ENCODE assay signal across 26 mouse cellular contexts in the genomic region with DNA sequence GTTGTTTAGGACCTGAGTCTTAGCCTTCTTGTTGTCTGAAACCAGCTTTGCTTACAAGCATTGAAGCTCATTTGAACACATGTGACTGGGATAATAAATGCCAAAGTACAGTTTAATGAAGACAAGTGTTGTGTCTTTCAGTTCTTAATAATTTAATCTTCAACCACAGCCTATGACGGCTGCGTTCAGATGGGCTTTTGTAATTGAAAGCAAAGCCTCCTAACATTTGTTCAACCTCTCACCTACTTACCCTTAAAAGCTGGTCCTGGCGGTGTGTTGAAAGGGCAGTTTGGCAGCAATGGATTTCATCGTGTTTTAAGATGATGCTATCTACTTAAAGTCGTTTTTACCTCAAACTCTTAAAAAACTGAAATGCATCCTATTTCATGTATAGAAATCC. TPM values are rescaled to one million over a fixed set of nuclear protein-coding genes. Genes with fewer than 3 reads are reported as not detected.
DNase-seq lines count a peak whose midpoint lies in the region; ATAC-seq and TF ChIP-seq lines count a peak whose summit lies in the region.
"Had no signal": no experiment of that assay in that cellular context is flagged by ENCODE, and none has a peak within 500 bp of the region (broad histone marks: within the 10 kb centered on the region; RNA-seq: fewer than 3 reads in every experiment).

No protein-coding gene starts in this region.

- H3K27ac ChIP-seq in liver, adult 2 months (replicated peaks; ENCODE audit: insufficient read depth, low read depth, low read length), result peak overlapping the region; percentile 99
- H3K27ac ChIP-seq in liver, embryonic 11.5 days (ENCODE audit: low read depth, low read length), result no peak overlapping the region
- H3K27ac ChIP-seq in stomach, postnatal 0 days (replicated peaks), result peak overlapping the region; percentile 65; the same call in 1 of the 2 replicates
- H3K27ac ChIP-seq: embryonic facial prominence, embryonic 12.5 days; embryonic facial prominence, embryonic 15.5 days; forebrain, embryonic 12.5 days; forebrain, embryonic 15.5 days; heart, embryonic 15.5 days; hindbrain, embryonic 10.5 days; hindbrain, embryonic 13.5 days had no signal

- H3K79me2 ChIP-seq in liver, adult 2 months (ENCODE audit: control insufficient read depth, insufficient read depth, low read length), result no peaks in the 10 kb centered on the region; the same call in 1 of the 2 replicates

- no peaks in the 10 kb centered on the region for H3K27me3 ChIP-seq in liver, adult 2 months (ENCODE audit: control insufficient read depth, insufficient read depth, low read length)
- no peaks in the 10 kb centered on the region for H3K27me3 ChIP-seq in liver, embryonic 11.5 days (replicated peaks; ENCODE audit: control insufficient read depth, insufficient read depth, low read length)
- no peaks in the 10 kb centered on the region for H3K27me3 ChIP-seq in stomach, postnatal 0 days (ENCODE audit: control insufficient read depth, insufficient read depth, low read length)
- H3K27me3 ChIP-seq: embryonic facial prominence, embryonic 12.5 days; embryonic facial prominence, embryonic 15.5 days; forebrain, embryonic 12.5 days; forebrain, embryonic 15.5 days; heart, embryonic 12.5 days; heart, embryonic 15.5 days; hindbrain, embryonic 13.5 days had no signal

- DNase-seq in kidney, postnatal 10 days, result peak; percentile 12
- no peak for DNase-seq in kidney, postnatal 25 days
- DNase-seq in liver, adult 2 months (ENCODE audit: extremely low read depth, low read depth, low spot score), result peak; percentile 94
- no peak for DNase-seq in liver, embryonic 11.5 days (ENCODE audit: low spot score)
- peak; percentile 50 for DNase-seq in fat pad, adult 2 months (ENCODE audit: extremely low read depth, low read depth, low spot score)
- no peak for DNase-seq in stomach, postnatal 0 days (ENCODE audit: low spot score)
- DNase-seq: adrenal gland, adult 2 months; adrenal gland, postnatal 14 days; cerebellum, adult 11 months; cerebellum, adult 2 months; cerebellum, adult 9-11 months; cerebellum, postnatal 25 days; gastrocnemius, postnatal 25 days; heart, adult 18-20 months; heart, postnatal 10 days; heart, postnatal 36 days had no signal

- no peak for TF ChIP-seq CTCF in liver, adult 2 months (IDR thresholded peaks at IDR 0.05; ENCODE audit: low read depth, low read length)
- TF ChIP-seq CTCF in stomach, postnatal 0 days (IDR thresholded peaks at IDR 0.05; ENCODE audit: low read depth), result no peak

- 29% methylated on average over 5 of the region's 5 CpGs for WGBS in liver, adult 2 months
- WGBS in liver, embryonic 11.5 days, result 86% methylated on average over 5 of the region's 5 CpGs
- 62% methylated on average over 5 of the region's 5 CpGs for WGBS in stomach, postnatal 0 days

- H3K4me3 ChIP-seq in liver, adult 2 months (ENCODE audit: insufficient read depth, low read depth, low read length), result no peak overlapping the region
- no peak overlapping the region for H3K4me3 ChIP-seq in liver, embryonic 11.5 days (ENCODE audit: low read depth, low read length)
- H3K4me3 ChIP-seq in stomach, postnatal 0 days (ENCODE audit: low read depth, low read length), result no peak overlapping the region
- H3K4me3 ChIP-seq: embryonic facial prominence, embryonic 12.5 days; embryonic facial prominence, embryonic 15.5 days; forebrain, embryonic 12.5 days; forebrain, embryonic 15.5 days; heart, embryonic 12.5 days; heart, embryonic 15.5 days; hindbrain, embryonic 10.5 days; hindbrain, embryonic 13.5 days had no signal

- no peak overlapping the region for H3K4me2 ChIP-seq in liver, embryonic 11.5 days
- H3K4me2 ChIP-seq in stomach, postnatal 0 days (replicated peaks; ENCODE audit: low read depth), result no peak overlapping the region
- H3K4me2 ChIP-seq: embryonic facial prominence, embryonic 12.5 days; embryonic facial prominence, embryonic 15.5 days; forebrain, embryonic 12.5 days; forebrain, embryonic 15.5 days; heart, embryonic 12.5 days; heart, embryonic 15.5 days; hindbrain, embryonic 13.5 days had no signal

- H3K4me1 ChIP-seq in liver, adult 2 months (ENCODE audit: control insufficient read depth, insufficient read depth, low read length), result peaks cover 29% of the 10 kb centered on the region
- peaks cover 4% of the 10 kb centered on the region for H3K4me1 ChIP-seq in liver, embryonic 11.5 days (replicated peaks; ENCODE audit: control insufficient read depth, insufficient read depth, low read length)
- H3K4me1 ChIP-seq in stomach, postnatal 0 days (replicated peaks; ENCODE audit: control insufficient read depth, insufficient read depth), result no peaks in the 10 kb centered on the region
- H3K4me1 ChIP-seq: embryonic facial prominence, embryonic 12.5 days; embryonic facial prominence, embryonic 15.5 days; forebrain, embryonic 12.5 days; forebrain, embryonic 15.5 days; hindbrain, embryonic 10.5 days; hindbrain, embryonic 13.5 days had no signal

- peaks cover 30% of the 10 kb centered on the region for H3K36me3 ChIP-seq in liver, adult 2 months (ENCODE audit: control insufficient read depth, insufficient read depth, low read length)
- H3K36me3 ChIP-seq in liver, embryonic 11.5 days (ENCODE audit: control insufficient read depth, insufficient read depth, low read length), result peaks cover 13% of the 10 kb centered on the region
- peaks cover 24% of the 10 kb centered on the region for H3K36me3 ChIP-seq in stomach, postnatal 0 days (ENCODE audit: control insufficient read depth, insufficient read depth, low read length)

- ATAC-seq in liver, embryonic 11.5 days (replicated peaks; ENCODE audit: low FRiP score), result no peak
- no peak for ATAC-seq in stomach, postnatal 0 days (ENCODE audit: low FRiP score, low TSS enrichment)
- ATAC-seq: CD4-positive, CD25-positive, alpha-beta regulatory T cell, adult 4 months; forebrain, embryonic 15.5 days had no signal

- H3K9me3 ChIP-seq in liver, embryonic 11.5 days (ENCODE audit: control insufficient read depth, low read length), result no peaks in the 10 kb centered on the region
- H3K9me3 ChIP-seq in stomach, postnatal 0 days (ENCODE audit: control insufficient read depth, low read length), result no peaks in the 10 kb centered on the region
- H3K9me3 ChIP-seq: embryonic facial prominence, embryonic 12.5 days; embryonic facial prominence, embryonic 15.5 days; forebrain, embryonic 12.5 days; forebrain, embryonic 15.5 days; heart, embryonic 12.5 days; heart, embryonic 15.5 days; hindbrain, embryonic 10.5 days; hindbrain, embryonic 13.5 days had no signal

- no peak overlapping the region for H3K9ac ChIP-seq in liver, adult 2 months (ENCODE audit: low read depth, low read length)
- no peak overlapping the region for H3K9ac ChIP-seq in liver, embryonic 11.5 days (ENCODE audit: low read depth, low read length)
- no peak overlapping the region for H3K9ac ChIP-seq in stomach, postnatal 0 days (ENCODE audit: low read length)
- H3K9ac ChIP-seq: embryonic facial prominence, embryonic 12.5 days; embryonic facial prominence, embryonic 15.5 days; forebrain, embryonic 12.5 days; forebrain, embryonic 15.5 days; heart, embryonic 12.5 days; heart, embryonic 15.5 days; hindbrain, embryonic 13.5 days had no signal

- no peak for TF ChIP-seq EP300 in stomach, postnatal 0 days (optimal IDR thresholded peaks at IDR 0.05)

- no peak for TF ChIP-seq POLR2A in liver, adult 2 months (IDR thresholded peaks at IDR 0.05; ENCODE audit: extremely low read depth, insufficient read depth, low read length)

RNA-seq across cellular contexts. Expression of a gene that starts 16.6 kb away (rescaled TPM):
- 30.9 and 35.3 TPM in 2 replicates for total RNA-seq in liver, adult 2 months (2014; rRNA removed)
- 63.8 and 65.1 TPM in 2 replicates for polyA plus RNA-seq in liver, adult 2 months (2012; rRNA removed)
- polyA plus RNA-seq in liver, embryonic 11.5 days (2014; fragmentation: Nextera tagmentation; extraction: Ambion mirVana), result 90.3 and 107 TPM in 2 replicates
- 99.3 and 108 TPM in 2 replicates for polyA plus RNA-seq in stomach, postnatal 0 days (2015; fragmentation: Nextera tagmentation; extraction: Ambion mirVana)

RNA-seq across cellular contexts. Expression of a gene that starts 18.7 kb away (rescaled TPM):
- total RNA-seq in liver, adult 2 months (2014; rRNA removed), result 3.0 and 6.0 TPM in 2 replicates
- polyA plus RNA-seq in liver, adult 2 months (2012; rRNA removed), result 14.8 and 17.5 TPM in 2 replicates
- 401 and 406 TPM in 2 replicates for polyA plus RNA-seq in liver, embryonic 11.5 days (2014; fragmentation: Nextera tagmentation; extraction: Ambion mirVana)
- polyA plus RNA-seq in stomach, postnatal 0 days (2015; fragmentation: Nextera tagmentation; extraction: Ambion mirVana), result 61.0 and 65.3 TPM in 2 replicates
- polyA plus RNA-seq: CD4-positive, CD25-positive, alpha-beta regulatory T cell, adult 4 months had no signal

RNA-seq across cellular contexts. Expression of a gene that starts 56.3 kb away (rescaled TPM):
- total RNA-seq in liver, adult 2 months (2014; rRNA removed), result 27.0 and 39.5 TPM in 2 replicates
- 32.7 and 52.3 TPM in 2 replicates for polyA plus RNA-seq in liver, adult 2 months (2012; rRNA removed)
- polyA plus RNA-seq in liver, embryonic 11.5 days (2014; fragmentation: Nextera tagmentation; extraction: Ambion mirVana), result 25.3 and 39.9 TPM in 2 replicates
- polyA plus RNA-seq in stomach, postnatal 0 days (2015; fragmentation: Nextera tagmentation; extraction: Ambion mirVana), result 23.7 and 23.9 TPM in 2 replicates
- total RNA-seq: common myeloid progenitor, adult 5-6 weeks had no signal

Comparison
In these comparisons a context has a peak if more than half of its experiments do, and no peak if none do; other contexts are left out.
1. DNase-seq: peak in kidney, postnatal 10 days (single experiment), liver, adult 2 months (single experiment) and fat pad, adult 2 months (single experiment); none in kidney, postnatal 25 days (0 of 2), liver, embryonic 11.5 days (single experiment) and stomach, postnatal 0 days (single experiment).